Mouse (Mus musculus) cerebellum, postnatal 4 days (tissue): Measurements from ENCODE around the gene Rpl11.
"Not testable (repeated sequence)": the region's sequence is repeated elsewhere in the genome, so short reads cannot be mapped to it uniquely, and the experiment has no call there.

Experiments
- DNase-seq, 2 experiments: peaks; one replicate each; pipeline ENCODE4 v3.0.0; 2022; ENCODE audit warnings: low spot score in 2 of 2, mixed read lengths in 1 of 2

The Rpl11 gene

GRCm38 (mm10) chr4:136070592-136070991 lies 17.4 kb upstream of the Rpl11 start:
- DNase-seq: no peak

GRCm38 (mm10) chr4:136069954-136070353 lies 16.7 kb upstream of the Rpl11 start:
- peak; percentile 66 to 74 for DNase-seq

- no peak for DNase-seq
These were observed 16.1 kb upstream of the Rpl11 start for GRCm38 (mm10) chr4:136069313-136069712.

GRCm38 (mm10) chr4:136063143-136063542 lies 9.9 kb upstream of the Rpl11 start:
- no peak for DNase-seq

- DNase-seq: not testable (repeated sequence)
These were observed 6.7 kb upstream of the Rpl11 start for GRCm38 (mm10) chr4:136059800-136060488.

GRCm38 (mm10) chr4:136057916-136058315 lies 4.7 kb upstream of the Rpl11 start:
- DNase-seq: no peak

- DNase-seq: no peak
These were observed 2.8 kb upstream of the Rpl11 start for GRCm38 (mm10) chr4:136056030-136056429.

GRCm38 (mm10) chr4:136053843-136054242 lies 615 bp upstream of the Rpl11 start:
- no peak for DNase-seq

GRCm38 (mm10) chr4:136052534-136053246 lies 538 bp downstream of the Rpl11 start:
- DNase-seq: no peak

- DNase-seq: no peak
These were observed 1.2 kb downstream of the Rpl11 start for GRCm38 (mm10) chr4:136052060-136052459.

GRCm38 (mm10) chr4:136050226-136050625 lies 3.0 kb downstream of the Rpl11 start:
- DNase-seq: no peak

GRCm38 (mm10) chr4:136048291-136049032 lies 4.8 kb downstream of the Rpl11 start:
- DNase-seq: no peak

- no peak for DNase-seq
These were observed 5.6 kb downstream of the Rpl11 start for GRCm38 (mm10) chr4:136047626-136048025.

GRCm38 (mm10) chr4:136046888-136047287 lies 6.3 kb downstream of the Rpl11 start:
- no peak for DNase-seq

GRCm38 (mm10) chr4:136045091-136045490 lies 8.1 kb downstream of the Rpl11 start:
- no peak for DNase-seq

- DNase-seq: no peak
These were observed 9.3 kb downstream of the Rpl11 start for GRCm38 (mm10) chr4:136043784-136044400.

GRCm38 (mm10) chr4:136035078-136035477 lies 18.1 kb downstream of the Rpl11 start:
- DNase-seq: no peak

- DNase-seq: no peak
These were observed 20.0 kb downstream of the Rpl11 start for GRCm38 (mm10) chr4:136033231-136033630.

GRCm38 (mm10) chr4:136030968-136031909 lies 22.0 kb downstream of the Rpl11 start:
- DNase-seq: no peak

GRCm38 (mm10) chr4:136028689-136029088 lies 24.5 kb downstream of the Rpl11 start:
- DNase-seq: no peak

GRCm38 (mm10) chr4:136028132-136028564 lies 25.1 kb downstream of the Rpl11 start:
- DNase-seq: no peak
